Mouse (Mus musculus) heart, embryonic 14.5 days (tissue): Measurements from ENCODE around the gene Ucma. TPM values are rescaled to one million over a fixed set of nuclear protein-coding genes. Genes with fewer than 3 reads are reported as not detected.

Experiments
- ATAC-seq: fragments of 200-750 bp; cut with Nextera tagmentation; 2 replicates; pipeline ENCODE4 v1.8.0; 2017; ENCODE audit warnings: low read depth, moderate TSS enrichment; ENCODE audit not compliant: insufficient number of reproducible peaks, insufficient read depth, low FRiP score
- H3K27ac ChIP-seq, 2 experiments: fragments of 200-500 bp in 1 of 2; fragments of 300-500 bp in 1 of 2; sonication (generic) in 1 of 2; replicated peaks in 1 of 2; 2 replicates each; pipeline ENCODE4 v1.5.1; 2012 to 2014; ENCODE audit warnings: low read depth in 2 of 2, low read length in 2 of 2, control low read depth in 1 of 2, mild to moderate bottlenecking in 1 of 2, mixed read lengths in 1 of 2; ENCODE audit not compliant: control insufficient read depth in 1 of 2, insufficient read depth in 1 of 2
- H3K27me3 ChIP-seq: fragments of 300-500 bp; sonication (generic); 2 replicates; pipeline ENCODE4 v1.6.1; 2014; ENCODE audit warnings: mild to moderate bottlenecking, low read length, control low read depth; ENCODE audit not compliant: control insufficient read depth, insufficient read depth
- H3K36me3 ChIP-seq: fragments of 300-500 bp; sonication (generic); 2 replicates; pipeline ENCODE4 v1.6.1; 2014; ENCODE audit warnings: mild to moderate bottlenecking, control low read depth, low read length, mixed read lengths; ENCODE audit not compliant: control insufficient read depth, insufficient read depth
- H3K4me1 ChIP-seq, 2 experiments: fragments of 200-500 bp in 1 of 2; fragments of 300-500 bp in 1 of 2; sonication (generic) in 1 of 2; 2 replicates each; pipeline ENCODE4 v1.6.1; 2012 to 2014; ENCODE audit warnings: low read length in 2 of 2, control low read depth in 1 of 2, mixed read lengths in 1 of 2; ENCODE audit not compliant: control insufficient read depth in 2 of 2, insufficient read depth in 2 of 2
- H3K4me2 ChIP-seq: fragments of 300-500 bp; sonication (generic); 2 replicates; pipeline ENCODE4 v1.6.1; 2014; ENCODE audit warnings: mild to moderate bottlenecking, low read length
- H3K4me3 ChIP-seq, 2 experiments: fragments of 200-500 bp in 1 of 2; fragments of 300-500 bp in 1 of 2; sonication (generic) in 1 of 2; 2 replicates each; pipeline ENCODE4 v1.5.1; 2012 to 2014; ENCODE audit warnings: low read length in 2 of 2, mild to moderate bottlenecking in 2 of 2, control low read depth in 1 of 2, low read depth in 1 of 2, moderate library complexity in 1 of 2; ENCODE audit not compliant: control insufficient read depth in 1 of 2, insufficient read depth in 1 of 2
- H3K9ac ChIP-seq: fragments of 300-500 bp; sonication (generic); 2 replicates; pipeline ENCODE4 v1.6.1; 2014; ENCODE audit warnings: mild to moderate bottlenecking, low read length
- H3K9me3 ChIP-seq: fragments of 300-500 bp; sonication (generic); 2 replicates; pipeline ENCODE4 v1.6.1; 2016; ENCODE audit warnings: low read length, control low read depth; ENCODE audit not compliant: control insufficient read depth
- WGBS: fragments of 180-500 bp; shearing (Covaris S2); extraction: QIAGEN DNeasy Blood & Tissue Kit; methylation state at CpG from one replicate; pipeline ENCODE4 v1.1.7; 2014; 5-methylcytosine and 5-hydroxymethylcytosine counted together
- polyA plus RNA-seq: library from polyadenylated mRNA; unstranded; fragments of >200 nt; fragmentation: Nextera tagmentation; extraction: Ambion mirVana; gene quantifications from 2 replicates; pipeline ENCODE4 v1.2.1, GENCODE M21; 2014

Gene Ucma
- polyA plus RNA-seq, 1 experiment from 2014 or later: not detected

DNA sequence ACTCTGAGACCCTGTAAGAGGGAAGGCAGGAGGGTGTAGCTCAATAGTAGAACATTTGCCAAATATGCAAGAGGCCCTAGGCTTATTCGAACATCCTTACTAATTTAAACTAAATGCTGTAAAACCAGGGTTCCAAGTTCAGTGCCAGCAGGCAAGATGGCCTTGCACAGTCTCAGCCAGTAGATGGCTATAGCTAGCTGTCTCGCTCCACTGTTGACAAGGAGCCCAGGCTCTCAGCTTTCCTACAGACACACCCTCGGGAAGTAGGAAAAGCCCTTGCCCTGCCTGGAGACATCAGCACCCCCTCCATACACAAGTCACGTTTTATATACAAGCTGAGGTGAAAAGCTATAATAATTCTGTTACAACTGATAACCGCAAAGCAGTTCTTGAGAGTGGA lies 56.7 kb downstream of the Ucma start:
- ATAC-seq: no peak
- no peaks in the 10 kb centered on the region for H3K9me3 ChIP-seq
- WGBS: 67% methylated on average over 5 of the region's 5 CpGs
- H3K27me3 ChIP-seq: no peaks in the 10 kb centered on the region
- H3K4me2 ChIP-seq: no peak overlapping the region
- no peak overlapping the region for H3K4me3 ChIP-seq
- H3K4me1 ChIP-seq: peaks cover 5 to 6% of the 10 kb centered on the region in 2 experiments; a peak in 3 of 4 replicates
- no peak overlapping the region for H3K9ac ChIP-seq
- no peak overlapping the region for H3K27ac ChIP-seq
- peaks cover 26% of the 10 kb centered on the region; the same call in 1 of the 2 replicates for H3K36me3 ChIP-seq

DNA sequence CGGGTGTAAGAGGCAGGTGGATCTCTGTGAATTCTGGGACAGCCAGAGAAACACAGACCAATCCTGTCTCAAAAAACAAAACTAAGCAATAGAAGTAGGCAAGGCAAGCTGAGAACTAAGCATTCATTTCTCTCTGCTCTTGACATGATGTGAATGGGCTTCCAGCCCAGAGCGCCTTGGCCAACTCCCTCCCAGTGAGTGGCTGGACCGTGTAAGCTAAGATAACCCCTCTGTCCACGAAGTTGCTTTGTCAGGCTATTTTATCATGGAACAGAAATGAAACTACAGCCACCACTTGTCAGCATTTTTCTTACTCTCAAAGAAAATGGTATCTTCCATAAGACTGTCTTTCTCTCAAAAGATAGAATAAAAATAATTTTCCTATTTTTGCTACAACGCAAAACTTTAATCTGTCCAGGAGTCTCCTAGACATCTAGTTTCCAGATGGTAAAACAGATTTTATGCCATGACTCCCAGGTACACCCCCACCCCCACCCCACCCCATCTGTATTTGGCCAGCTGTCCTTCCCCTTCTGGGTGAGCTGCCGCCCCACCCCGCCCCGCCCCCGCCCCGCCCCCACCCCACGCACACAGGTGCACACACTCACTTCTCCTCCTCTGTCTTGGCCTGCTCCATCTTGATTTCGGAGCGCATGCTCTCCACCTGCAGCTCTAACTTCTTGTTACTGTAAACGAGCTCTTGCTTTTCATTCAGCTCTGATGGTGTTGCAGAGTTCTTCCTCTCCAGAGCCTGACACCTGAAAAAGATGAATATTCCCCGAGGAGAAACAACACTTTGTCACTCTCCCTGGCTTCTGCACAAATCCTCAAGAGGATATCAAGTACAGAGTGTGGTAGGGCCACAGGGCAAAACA lies 57.9 kb downstream of the Ucma start:
- H3K9me3 ChIP-seq: no peaks in the 10 kb centered on the region
- no peak overlapping the region for H3K4me2 ChIP-seq
- 68% methylated on average over 15 of the region's 15 CpGs for WGBS
- no peak overlapping the region for H3K4me3 ChIP-seq
- H3K27ac ChIP-seq: no peak overlapping the region
- peaks cover 3 to 5% of the 10 kb centered on the region in 2 experiments; a peak in 2 of 4 replicates for H3K4me1 ChIP-seq
- ATAC-seq: no peak
- peaks cover 25% of the 10 kb centered on the region; the same call in 1 of the 2 replicates for H3K36me3 ChIP-seq
- no peaks in the 10 kb centered on the region for H3K27me3 ChIP-seq
- no peak overlapping the region for H3K9ac ChIP-seq

GRCm38 (mm10) chr2:5034801-5035200 lies 58.9 kb downstream of the Ucma start:
- H3K9ac ChIP-seq: no peak overlapping the region
- H3K4me1 ChIP-seq: peaks cover 3 to 5% of the 10 kb centered on the region in 2 experiments; a peak in 2 of 4 replicates
- ATAC-seq: no peak
- H3K36me3 ChIP-seq: peaks cover 25% of the 10 kb centered on the region
- no peak overlapping the region for H3K4me3 ChIP-seq
- H3K27me3 ChIP-seq: no peaks in the 10 kb centered on the region
- 67% methylated on average over 8 of the region's 8 CpGs for WGBS
- no peak overlapping the region for H3K27ac ChIP-seq
- no peak overlapping the region for H3K4me2 ChIP-seq
- H3K9me3 ChIP-seq: no peaks in the 10 kb centered on the region

DNA sequence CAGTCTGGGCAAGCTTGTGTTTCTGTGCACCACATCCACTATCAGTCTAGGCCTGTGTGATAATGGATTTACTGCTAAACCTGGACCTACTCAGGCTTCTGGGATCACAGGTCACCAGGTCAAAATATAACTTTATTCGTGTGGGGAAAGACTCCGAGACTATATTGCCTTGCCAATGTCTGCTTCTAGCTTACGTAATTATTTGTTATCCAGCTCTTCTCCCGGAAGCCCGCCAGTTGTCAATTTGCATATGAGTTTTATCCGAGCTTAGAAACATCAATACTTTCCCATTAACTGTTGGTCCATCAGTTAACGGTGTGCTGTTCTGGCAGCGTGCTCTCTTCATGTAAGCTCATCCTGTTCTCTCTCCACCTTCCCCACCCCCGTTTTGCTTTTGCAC lies 59.3 kb downstream of the Ucma start:
- Histone ChIP-seq H3K4me1 (peaks cover 3 to 5% of the 10 kb centered on the region in 2 experiments; a peak in 2 of 4 replicates), H3K4me3 (no peak overlapping the region), H3K9ac (no peak overlapping the region), H3K27me3 (no peaks in the 10 kb centered on the region), H3K9me3 (no peaks in the 10 kb centered on the region), H3K27ac (no peak overlapping the region), H3K36me3 (peaks cover 22% of the 10 kb centered on the region; the same call in 1 of the 2 replicates), H3K4me2 (no peak overlapping the region)
- ATAC-seq: no peak
- WGBS: 88% methylated on average over 9 of the region's 9 CpGs

Other genes starting within 250 kb of the Ucma start
- gene Sephs1, start 94.6 kb upstream of the Ucma start, polyA plus RNA-seq: 45.0 and 49.1 TPM in 2 replicates
- 212 and 215 TPM in 2 replicates for gene Phyh, start 57.1 kb upstream of the Ucma start, polyA plus RNA-seq
- 13.6 and 14.7 TPM in 2 replicates for gene Mcm10, start 36.7 kb downstream of the Ucma start, polyA plus RNA-seq
- gene Optn, start 87.9 kb downstream of the Ucma start, polyA plus RNA-seq: 14.5 and 14.8 TPM in 2 replicates
- 17.7 and 18.3 TPM in 2 replicates for gene Ccdc3, start 161.7 kb downstream of the Ucma start, polyA plus RNA-seq